Mouse (Mus musculus) erythroblast, embryonic 14.5 days (primary cell): ENCODE measurements around the gene Scaf4.

Experiments used
- GATA1 ChIP-seq: IDR thresholded peaks from 2 replicates; pipeline ENCODE4 v1.6.1; 2012; ENCODE audit warnings: low read length, inconsistent platforms, mixed read lengths
- TAL1 ChIP-seq: IDR thresholded peaks from 3 replicates; pipeline ENCODE4 v1.6.1; 2012; ENCODE audit warnings: low read length, inconsistent platforms, mixed read lengths

DNA sequence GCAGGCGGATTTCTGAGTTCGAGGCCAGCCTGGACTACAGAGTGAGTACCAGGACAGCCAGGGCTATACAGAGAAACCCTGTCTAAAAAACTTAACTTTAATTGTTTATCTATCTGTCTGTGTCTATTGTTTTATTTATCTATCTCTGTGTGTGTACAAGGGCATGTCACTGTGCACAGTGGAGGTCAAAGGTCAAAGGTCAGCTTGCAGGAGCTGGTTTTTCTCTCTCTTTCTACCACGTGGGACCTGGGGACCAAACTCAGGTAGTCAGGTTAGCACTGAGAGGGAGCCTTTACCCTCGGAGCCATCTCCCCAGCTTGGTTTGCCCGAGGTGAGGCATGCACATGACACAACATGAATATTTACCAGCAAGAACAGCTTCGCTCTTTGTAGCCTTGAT lies 93.0 kb downstream of the Scaf4 start:
- no peak for TF ChIP-seq GATA1
- TF ChIP-seq TAL1, result no peak
